Mouse (Mus musculus): ENCODE results near the gene Cd47. TPM values are rescaled to one million over a fixed set of nuclear protein-coding genes. Genes with fewer than 3 reads are reported as not detected.

Gene Cd47
- total RNA-seq, 2 experiments from 2014 or later: 836 to 851 TPM

DNA sequence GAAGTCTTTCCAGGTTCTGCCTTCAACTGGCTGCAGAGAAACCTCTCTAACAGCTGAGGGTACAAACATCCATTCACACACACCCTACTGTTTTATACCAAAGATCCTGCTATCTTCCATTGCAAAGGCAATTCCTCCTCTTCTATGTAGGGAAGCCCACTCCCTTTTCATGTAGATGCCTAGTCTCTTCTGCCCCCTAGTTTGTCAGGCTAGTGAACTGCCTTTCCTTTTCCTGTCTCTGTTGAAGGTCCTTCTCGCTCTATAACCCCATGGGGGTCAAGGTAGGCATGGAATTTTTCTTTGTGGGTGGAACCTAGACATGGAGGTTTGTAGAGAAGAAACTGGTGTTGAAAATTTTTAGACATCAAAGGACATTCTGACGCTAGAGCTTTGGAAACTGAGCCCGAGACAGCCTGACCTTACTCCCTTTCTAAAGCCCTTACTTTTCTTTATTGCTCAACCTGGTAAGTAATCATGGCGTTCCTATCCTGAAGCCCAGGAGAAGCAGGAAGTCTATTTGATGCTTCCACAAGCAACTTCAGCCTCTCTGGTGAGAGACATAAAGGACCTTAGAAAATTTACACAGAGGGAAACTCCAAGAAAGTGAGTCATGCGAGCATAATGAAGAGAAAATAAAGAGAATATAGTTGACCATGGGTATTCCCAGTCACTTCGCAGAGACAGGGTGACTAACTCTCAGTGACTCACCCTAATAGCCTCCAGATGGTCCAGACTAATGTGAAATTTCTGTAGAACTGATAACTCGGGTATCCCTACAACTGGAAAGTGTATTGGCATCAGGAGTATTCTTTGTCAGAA, 138.4 kb downstream of the Cd47 start:
- ATAC-seq (replicated peaks; ENCODE audit: low FRiP score, poor library complexity, severe bottlenecking): no peak

DNA sequence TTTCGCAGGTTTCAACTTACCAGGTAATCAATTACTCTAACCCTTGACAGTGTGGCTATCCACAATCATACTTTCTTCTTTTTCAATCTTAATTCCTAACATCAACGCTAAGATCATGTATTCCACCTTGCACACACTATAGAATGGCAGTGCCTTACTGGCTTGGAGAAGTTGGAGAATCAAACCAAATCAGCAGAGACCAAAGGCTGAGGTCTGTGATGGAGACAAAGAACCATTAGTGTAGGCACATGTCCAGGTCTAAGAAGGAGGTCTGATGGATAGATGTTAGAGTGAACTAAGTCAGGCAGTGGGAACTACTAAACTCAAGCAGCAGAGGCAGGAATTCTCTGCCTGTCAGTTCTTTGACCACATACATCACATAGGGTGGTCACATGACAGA, 139.0 kb downstream of the Cd47 start:
- no peak for ATAC-seq (replicated peaks; ENCODE audit: low FRiP score, poor library complexity, severe bottlenecking)

DNA sequence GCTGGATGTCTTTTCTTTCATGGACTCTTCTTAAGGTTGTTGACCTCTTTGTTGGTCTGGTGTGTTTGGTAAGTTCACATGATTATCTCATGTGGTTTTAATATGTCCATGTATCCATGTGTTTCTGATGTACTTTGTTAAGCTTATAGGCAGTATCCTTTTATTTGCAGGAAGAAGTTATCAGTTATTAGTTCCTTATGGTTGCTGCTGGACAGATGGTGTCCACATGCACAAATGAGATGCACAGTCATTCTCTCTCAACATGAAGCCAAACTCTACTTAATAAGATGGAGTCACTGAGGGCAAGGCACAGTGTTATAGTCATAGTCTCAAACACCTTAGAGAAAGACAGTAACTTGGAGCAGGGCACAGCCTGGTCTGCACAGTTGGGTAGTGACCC, 140.1 kb downstream of the Cd47 start:
- no peak for ATAC-seq (replicated peaks; ENCODE audit: low FRiP score, poor library complexity, severe bottlenecking)

DNA sequence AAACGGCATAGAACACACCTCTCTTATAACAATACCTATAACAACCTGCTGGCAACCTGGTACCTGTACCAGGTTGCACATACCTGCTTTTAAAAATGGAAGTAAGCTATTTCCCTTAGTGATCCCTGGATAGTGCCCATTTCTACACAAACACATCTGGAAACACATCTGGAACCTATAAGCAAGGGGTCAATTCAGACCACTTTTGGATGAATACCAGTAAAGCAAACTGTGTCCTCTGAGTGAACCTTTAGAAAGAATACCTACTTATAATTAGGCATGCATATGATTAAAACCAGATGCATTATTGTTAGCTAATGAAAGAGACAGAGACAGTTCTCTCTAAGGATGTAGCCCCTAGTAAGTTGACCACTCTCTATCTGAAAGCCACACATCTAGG, 140.7 kb downstream of the Cd47 start:
- ATAC-seq (replicated peaks; ENCODE audit: low FRiP score, poor library complexity, severe bottlenecking): no peak

DNA sequence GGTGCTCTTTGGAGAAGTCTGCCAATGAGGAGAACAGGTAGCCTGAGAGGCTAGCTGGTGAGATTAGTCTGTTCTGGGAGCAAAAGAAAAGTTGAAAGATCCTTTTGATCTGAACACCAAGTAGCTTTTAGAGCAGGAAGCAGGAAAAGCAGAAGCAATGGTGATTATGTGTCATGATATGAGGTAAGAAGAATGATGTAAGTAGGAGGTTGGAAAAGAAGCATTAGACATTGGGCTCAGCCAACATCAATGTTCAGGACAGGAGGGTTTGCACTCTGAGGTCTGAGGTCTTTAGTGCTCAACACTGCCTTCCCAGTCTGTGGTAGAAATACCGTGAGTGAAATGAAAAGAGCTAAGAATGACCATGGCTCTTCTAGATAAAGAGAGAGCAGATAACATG, 143.4 kb downstream of the Cd47 start:
- no peak for ATAC-seq (replicated peaks; ENCODE audit: low FRiP score, poor library complexity, severe bottlenecking)

DNA sequence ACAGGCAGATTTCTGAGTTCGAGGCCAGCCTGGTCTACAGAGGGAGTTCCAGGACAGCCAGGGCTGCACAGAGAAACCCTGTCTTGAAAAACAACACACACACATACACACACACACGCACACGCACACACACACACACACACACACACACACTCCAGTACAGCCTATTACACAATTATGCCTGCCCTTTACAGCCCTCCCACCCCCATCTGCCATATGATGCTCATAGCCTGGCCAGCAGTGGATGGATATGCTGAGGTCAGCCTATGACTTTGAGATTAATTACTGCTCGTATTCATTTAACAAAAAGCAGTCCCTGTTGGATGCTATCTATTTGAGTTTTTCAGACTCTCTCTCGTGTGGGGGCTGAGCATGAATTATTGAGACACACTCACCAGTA, 144.8 kb downstream of the Cd47 start:
- ATAC-seq (replicated peaks; ENCODE audit: low FRiP score, poor library complexity, severe bottlenecking): no peak

DNA sequence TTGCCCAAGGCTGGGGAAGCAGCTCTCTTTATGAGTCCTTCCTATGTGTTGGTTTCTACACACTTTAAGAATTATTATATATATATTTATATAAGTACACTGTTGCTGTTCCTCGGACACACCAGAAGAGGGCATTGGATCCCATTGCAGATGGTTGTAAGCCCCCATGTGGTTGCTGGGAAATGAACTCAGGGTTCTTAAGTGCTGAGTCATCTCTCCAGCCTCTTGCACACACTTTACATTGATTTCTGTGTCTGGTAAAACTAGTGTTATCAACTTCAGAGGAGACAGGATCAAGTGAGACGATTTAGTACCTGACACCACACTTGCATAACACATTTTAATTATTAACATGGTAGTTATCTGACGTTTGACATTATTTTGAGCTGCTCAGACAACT, 146.7 kb downstream of the Cd47 start:
- ATAC-seq (replicated peaks; ENCODE audit: low FRiP score, poor library complexity, severe bottlenecking): no peak

DNA sequence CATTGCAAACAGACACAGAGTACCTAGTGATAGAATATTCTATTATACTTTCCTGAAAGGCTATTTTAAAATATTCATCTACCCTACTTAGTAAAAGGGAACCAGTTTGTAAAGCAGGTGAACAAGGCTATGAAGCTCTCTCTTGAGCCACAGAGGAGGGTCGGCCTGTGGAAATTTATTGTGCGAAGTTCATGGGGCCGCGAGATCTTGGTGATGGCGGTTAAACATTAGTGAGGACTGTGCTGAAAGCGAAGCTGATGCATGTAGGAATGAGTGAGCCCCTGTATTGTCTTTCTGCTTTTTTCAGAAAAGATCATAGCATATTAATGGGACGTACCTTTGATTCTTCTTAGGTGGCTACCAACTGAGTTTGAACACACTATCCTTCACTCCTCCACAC, 147.3 kb downstream of the Cd47 start:
- ATAC-seq (replicated peaks; ENCODE audit: low FRiP score, poor library complexity, severe bottlenecking): no peak

DNA sequence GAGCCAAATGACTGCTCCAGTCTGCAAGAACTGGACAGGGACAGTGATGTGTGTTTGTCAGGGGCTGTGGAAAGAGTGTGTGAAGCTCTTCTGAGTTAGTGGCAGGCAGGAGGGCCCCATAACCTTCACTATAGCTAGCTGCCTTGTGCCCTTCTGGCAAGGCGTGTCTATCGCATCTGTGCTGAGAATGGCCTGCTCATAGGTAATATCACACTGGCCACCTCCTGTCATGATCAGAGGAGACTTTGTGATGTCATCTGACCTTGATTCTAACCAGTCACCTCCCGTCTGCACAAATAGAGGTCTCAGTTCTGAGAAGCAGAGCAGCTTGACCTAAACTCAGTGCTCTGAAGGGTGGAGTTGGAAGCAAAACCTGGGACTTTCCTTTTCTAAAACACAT, 148.0 kb downstream of the Cd47 start:
- ATAC-seq (replicated peaks; ENCODE audit: low FRiP score, poor library complexity, severe bottlenecking): no peak

DNA sequence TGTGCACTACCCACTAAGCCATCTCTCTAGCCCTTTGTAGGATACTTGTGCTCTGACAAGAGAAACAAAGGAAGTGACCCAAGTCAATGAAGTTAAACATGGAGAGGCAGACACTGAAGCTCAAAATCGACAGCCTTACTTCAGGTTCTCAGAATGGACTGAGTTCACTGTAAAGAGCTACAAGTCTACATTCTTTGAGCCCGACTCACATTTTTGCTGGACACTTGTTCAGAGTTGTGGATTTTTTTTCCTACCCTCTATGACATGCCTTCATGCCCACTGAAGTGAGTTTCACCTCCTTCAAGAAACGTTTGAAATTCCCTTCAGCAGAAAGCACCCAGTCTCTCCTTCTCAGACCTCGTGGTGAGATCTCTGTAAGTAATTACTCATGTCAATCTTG, 148.9 kb downstream of the Cd47 start:
- ATAC-seq (replicated peaks; ENCODE audit: low FRiP score, poor library complexity, severe bottlenecking): no peak

DNA sequence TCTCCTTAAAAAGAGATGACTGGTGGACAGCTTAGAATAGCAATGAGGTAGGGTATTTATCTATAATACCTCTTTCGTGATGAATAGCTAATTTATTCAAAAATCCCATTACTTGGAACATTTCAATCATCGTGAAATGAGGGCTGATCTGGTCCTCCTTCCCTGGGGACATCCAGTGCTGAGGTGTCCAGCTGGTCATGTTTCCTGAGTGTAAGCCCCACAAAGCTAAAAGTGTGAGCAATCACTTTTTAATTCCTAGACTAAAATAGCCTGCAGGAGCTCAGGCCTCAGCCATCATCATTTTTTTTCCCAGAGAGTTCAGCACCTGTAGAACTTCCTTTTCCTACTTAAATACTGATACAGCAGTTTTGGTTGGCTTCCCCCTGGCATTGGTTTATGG, 150.0 kb downstream of the Cd47 start:
- no peak for ATAC-seq (replicated peaks; ENCODE audit: low FRiP score, poor library complexity, severe bottlenecking)

DNA sequence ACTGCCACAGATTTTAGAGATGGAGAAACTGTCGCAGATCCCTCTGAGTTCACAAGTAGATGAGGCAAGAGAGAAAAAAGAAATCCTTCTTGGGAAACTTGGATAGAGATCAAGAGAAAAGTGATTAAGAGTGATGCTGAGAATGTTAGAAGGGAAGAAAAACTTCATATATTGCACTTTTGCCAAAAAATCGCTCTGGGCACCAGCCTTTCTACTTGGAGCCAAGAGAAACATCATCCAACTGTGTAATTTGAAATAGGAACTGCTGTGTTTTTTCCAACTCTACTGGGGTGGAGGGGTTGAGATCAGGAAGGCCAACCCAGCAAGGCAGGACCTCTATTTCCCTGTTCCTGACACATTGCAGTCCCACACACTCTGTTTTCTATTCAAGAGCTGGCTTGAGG, 151.0 kb downstream of the Cd47 start:
- ATAC-seq (replicated peaks; ENCODE audit: low FRiP score, poor library complexity, severe bottlenecking): no peak

DNA sequence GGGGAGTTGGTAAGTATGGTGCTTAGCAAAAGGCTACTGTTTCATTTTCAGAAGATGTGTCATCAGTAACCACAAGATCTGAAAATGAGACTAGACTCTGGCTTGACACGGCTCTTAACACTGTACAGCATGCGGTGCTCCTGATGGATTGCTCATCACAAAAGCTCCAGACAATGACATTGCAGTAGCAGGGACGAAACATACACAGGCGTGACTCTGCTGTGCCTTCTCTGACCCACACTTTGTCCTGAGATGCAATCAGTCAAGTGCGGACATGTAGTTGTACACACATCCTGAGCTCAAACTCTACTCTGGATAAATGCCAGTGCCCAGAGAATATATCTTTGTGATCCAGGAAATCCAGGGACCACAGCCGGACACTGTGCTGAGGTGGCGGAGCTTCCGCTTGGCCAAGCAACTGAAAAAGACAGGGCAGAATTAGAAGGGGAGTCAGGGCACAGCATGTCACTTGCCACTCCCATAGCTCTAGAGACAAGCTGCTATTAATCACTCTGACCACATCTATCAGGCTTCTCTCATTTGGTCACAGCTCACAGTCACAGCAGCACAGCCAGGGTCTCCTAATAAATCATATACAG, 151.7 kb downstream of the Cd47 start:
- ATAC-seq (replicated peaks; ENCODE audit: low FRiP score, poor library complexity, severe bottlenecking): no peak

DNA sequence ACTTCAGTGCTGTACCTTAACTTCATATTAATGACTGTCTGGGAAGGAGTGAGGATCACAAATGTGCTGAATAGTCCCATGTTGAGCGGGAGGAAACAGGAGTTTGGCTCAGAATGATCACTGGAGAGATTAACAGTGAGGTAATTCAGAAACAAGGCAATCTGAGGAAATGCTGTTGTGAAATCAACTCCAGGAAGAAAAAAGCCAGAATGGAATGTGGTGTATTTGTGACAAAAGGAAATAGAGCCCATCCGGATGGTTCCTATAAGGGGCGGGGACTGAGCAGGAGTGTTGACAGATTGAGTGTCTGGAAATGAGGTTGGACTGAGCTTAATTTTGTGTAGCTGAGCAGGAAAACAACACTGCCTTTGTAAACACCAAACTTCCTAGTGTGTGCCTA, 153.5 kb downstream of the Cd47 start:
- no peak for ATAC-seq (replicated peaks; ENCODE audit: low FRiP score, poor library complexity, severe bottlenecking)

DNA sequence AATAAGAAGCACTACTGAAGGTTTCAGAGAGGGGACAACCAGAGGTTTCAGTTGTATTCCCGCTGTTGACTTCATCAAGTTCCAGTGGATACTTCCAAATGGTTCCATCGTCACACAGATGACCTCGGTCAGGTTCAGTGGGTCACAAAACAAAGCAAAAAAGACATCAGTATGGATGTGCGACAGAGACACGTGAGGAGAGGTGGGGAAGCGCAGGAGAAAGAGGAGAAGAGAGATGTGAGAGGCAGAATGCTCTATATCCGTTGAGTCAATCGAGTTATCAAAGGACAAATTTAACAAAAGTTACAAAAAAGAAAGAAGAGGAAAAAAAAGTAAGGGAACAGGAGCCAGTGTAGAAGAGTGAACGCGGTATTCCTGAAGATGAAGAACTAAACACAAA, 154.6 kb downstream of the Cd47 start:
- ATAC-seq (replicated peaks; ENCODE audit: low FRiP score, poor library complexity, severe bottlenecking): no peak

DNA sequence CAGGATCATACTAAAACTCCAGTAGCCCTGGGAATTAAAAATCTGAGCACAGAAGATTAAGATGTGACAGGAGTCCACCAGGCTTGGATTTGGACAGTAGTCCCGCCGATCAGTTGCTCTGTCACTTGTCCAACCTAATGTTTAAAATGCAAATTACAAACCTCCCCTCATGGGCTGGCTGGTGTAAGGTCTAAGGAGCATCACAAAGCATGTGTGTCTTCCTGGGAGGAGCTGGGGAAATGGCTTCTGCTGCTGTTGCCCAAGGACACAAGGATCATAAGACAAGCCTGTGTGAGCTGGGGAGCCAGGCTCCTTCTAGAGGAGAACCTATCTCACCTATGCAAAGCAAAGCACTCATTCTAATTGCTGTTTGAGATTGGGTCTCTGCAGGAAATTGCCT, 155.0 kb downstream of the Cd47 start:
- no peak for ATAC-seq (replicated peaks; ENCODE audit: low FRiP score, poor library complexity, severe bottlenecking)

DNA sequence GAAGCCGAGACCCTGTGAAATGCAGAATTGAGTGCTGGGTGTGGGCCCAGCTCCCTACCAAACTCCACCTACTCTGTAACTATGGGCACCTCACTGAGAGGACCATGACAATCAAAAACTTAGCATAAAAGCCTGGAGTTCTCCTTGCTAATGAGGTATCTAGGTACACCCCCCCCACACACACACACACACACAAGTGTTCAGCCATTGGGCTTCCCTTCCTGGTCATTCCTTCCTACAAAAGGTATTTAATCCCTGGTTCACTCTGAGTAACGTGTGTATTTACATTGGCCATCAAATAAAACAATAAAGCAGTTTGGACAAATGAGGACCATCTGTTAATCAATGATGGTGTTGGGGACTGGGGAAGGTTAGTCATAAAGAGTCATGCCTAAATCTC, 155.6 kb downstream of the Cd47 start:
- no peak for ATAC-seq (replicated peaks; ENCODE audit: low FRiP score, poor library complexity, severe bottlenecking)

DNA sequence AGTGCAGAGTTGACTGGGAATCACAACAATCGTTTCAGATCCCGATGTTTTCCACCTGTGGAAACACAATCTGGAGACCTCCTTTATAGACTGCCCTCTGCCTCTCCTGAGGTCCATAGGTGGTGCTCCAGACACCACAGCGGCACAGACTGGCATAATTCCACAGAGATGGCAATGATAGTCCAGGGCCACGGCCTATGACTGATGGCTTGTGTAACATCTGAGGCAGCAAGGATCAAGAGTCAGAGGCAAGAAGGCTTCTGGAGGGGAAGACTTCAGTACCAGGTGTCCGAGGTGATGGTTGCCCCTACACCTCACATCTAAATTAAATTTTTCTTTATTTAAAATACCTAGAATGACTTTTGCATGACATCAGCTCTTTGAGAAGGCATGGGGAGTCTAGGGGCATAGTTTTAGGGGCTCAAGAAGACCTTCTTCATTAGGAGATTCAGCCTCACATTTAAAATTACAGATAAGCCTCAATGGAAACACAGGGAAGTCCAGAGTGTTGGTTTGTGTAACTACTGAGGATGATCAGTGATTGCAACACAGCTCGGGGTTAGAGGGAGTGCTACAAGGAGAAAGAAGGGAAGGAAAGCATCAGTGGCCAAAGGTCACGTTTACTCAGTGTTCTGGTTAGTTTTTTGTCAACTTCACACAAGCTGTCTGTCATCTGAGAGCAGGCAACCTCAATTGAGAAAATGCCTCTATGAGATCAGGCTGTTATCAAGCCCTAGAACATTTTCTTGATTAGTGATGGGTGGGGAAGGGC, 156.4 kb downstream of the Cd47 start:
- no peak for ATAC-seq (replicated peaks; ENCODE audit: low FRiP score, poor library complexity, severe bottlenecking)

DNA sequence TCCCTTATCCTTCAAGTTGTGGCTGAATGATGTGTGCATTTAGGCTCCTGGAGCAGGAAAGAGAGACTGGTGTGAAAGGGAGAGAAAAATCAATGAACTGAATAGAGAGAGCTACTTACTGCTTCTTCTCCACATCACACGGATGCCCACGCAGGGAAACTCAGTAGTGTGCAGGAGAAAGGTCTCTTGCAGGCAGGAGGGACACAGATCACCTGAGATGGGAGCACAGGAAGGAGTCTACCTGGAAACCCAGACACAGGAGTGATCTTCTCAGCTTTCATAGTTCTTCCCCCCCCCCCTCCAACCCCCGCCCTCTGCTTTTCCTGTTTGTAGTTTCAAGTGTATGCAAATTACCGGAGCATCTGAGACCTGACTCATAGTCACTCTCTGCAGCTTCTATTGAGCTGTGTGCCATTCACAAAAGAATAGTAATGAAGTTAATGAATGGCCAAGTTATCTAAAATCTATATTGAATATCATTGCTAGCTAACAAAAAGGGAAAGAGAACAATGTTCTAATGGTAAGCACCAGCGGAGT, 158.6 kb downstream of the Cd47 start:
- ATAC-seq (replicated peaks; ENCODE audit: low FRiP score, poor library complexity, severe bottlenecking): no peak

DNA sequence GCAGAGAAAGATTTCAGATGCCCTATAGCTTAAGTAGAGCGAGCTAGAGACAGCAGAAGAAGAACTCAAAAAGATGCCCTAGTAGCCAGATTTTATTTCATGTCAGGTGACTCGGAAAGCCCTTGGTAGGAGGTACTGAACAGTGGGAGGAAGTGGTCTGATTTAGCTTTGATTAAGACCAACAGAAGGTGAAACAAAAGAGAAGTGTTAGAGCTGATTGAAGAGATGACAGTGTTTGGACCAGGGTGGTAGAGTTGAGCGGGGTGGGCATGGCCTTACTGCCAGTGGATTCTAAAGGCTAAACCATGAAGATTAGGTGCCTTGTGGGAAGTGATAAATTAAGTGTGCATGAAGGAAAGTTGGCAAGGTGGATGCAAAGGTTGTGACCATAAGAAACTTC, 162.0 kb downstream of the Cd47 start:
- no peak for ATAC-seq (replicated peaks; ENCODE audit: low FRiP score, poor library complexity, severe bottlenecking)
